Mouse (Mus musculus): Measurements from ENCODE around the gene Tmc5. TPM values are rescaled to one million over a fixed set of nuclear protein-coding genes. Genes with fewer than 3 reads are reported as not detected.

The Tmc5 gene
- total RNA-seq, 2 experiments from 2014 or later = not detected

DNA sequence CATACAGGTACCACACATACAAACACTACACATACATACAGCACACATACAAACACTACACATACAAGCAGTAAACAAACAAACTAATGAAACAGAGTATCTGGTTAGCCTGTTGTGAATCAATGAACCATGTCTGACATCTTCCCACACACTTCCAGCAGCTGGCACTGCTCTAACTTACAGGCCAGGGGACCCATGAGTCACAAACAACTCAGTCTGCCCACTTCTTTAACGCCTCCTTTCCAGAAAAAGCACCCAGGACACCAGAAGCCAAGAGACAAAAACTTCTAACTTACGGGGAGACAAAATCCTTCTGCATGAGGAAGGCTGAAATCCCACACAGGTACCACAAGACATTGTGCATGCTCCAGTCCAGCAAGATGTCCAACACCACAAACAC lies 94.2 kb downstream of the Tmc5 start:
- DNase-seq (ENCODE audit: low spot score) = no peak

GRCm38 (mm10) chr7:118696146-118696545 lies 99.0 kb downstream of the Tmc5 start:
- DNase-seq (ENCODE audit: low spot score) = no peak

GRCm38 (mm10) chr7:118697168-118697567 lies 100.1 kb downstream of the Tmc5 start:
- DNase-seq (ENCODE audit: low spot score) = no peak

DNA sequence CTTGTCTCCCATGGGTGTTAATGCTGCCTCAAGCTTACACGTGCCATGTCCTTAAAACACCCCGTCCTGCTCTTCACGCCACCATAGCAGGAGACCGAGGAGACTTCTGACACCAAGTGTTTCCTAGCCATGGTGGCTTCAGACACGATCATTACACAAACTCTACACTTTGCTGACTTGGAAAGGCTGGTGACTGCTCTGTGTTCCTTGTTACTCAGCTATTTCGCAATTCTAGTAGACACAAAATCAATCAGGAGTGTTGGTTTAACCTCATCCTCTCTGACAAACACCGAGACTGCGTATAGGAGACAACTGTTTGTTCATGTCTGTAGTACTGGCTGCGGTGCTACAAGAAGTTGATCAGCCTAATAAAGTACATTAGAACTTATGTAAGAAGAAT lies 101.8 kb downstream of the Tmc5 start:
- DNase-seq (ENCODE audit: low spot score) = no peak

DNA sequence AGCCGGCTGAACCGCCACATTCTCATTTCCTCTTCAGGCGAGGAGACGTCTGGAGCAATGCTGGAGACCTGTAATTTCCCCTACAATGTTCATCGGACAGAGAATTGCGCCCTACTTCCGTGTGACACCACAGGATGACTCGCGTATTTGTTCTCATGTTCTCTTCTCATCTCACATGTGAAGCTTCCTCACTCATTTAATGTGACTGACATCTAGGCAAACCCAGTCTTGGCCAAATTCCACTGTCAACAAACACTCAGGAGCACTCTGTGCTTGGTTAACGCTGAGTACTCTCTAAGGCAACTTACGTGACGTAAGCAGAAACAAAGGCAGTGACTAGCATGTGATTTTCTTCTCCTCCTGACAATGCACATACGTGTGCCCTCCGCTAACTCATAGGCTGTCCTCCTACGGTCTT lies 106.1 kb downstream of the Tmc5 start:
- DNase-seq (ENCODE audit: low spot score) = no peak

DNA sequence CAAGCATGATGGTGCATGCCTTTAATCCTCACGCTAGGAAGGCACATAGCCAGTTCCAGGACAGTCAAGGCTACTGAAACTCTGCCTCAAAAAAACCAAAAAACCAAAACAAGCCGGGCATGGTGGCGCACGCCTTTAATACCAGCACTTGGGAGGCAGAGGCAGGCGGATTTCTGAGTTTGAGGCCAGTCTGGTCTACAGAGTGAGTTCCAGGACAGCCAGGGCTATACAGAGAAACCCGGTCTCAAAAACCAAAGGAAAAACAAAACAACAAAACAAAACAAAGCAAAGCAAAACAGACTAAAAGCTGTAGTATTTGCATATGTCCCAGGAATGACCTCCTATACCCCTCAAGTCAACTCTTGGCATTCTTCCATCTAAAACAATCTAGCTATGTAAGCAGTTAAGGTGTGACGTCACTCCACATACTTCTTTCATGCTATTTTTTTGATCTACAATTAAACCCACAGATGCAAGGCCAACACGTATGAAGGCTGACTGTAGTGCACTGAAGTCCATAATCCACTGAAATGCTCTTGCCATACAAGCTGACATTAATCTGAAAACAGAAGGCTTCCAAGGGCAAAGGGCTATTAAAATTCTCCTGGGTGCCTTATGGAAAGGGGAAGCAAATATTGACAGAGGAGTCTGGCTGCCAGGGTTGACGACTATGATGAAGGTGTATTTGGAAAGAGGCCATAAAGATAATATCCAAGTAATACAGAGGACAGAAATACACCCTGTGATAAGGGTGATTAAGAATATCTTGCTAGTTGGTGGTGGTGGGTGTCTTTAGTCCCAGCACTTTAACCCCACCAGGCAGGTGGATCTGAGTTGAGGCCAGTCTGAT lies 107.1 kb downstream of the Tmc5 start:
- DNase-seq (ENCODE audit: low spot score) = no peak

DNA sequence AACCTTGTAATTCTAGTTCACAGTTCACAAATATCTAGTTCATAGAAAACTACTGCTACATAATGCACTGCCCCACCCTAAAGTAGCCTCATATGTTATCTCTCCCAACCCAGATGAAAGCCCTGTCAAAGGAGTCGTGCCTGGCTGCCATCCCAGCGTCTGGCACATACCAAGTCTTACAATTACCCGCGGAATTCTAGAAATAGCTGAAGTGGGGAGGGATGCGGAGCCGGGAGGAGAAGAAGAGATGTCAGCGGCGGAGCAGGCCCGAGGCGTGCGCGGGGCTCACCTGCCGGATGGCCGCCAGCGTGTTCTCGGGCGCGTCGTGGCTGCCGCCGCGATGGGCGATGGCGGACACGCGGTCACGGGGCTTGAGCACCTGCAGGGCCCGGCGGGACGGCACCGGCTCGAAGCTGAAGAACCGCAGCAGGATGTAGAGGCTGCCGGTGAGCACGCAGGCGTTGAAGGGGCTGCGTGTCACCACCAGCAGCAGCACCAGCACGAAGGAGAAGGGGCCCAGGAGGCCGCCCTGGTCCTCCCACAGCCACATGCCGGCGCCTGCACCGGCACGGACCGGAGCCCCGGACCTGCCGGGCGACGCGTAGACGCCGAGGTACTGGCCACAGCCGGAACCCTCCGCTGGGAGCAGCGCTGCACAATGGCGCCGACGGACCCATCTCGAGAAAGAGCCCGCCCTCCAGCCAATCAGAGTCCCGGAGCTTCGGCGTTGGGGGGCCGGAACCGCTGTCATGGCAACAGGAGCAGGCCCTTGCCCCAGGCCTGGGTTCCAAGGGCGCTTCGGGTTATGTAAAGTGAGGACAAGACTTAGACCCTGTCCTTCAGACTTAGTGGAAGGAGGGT lies 108.2 kb downstream of the Tmc5 start, which contains the start of gene Gde1:
Gene Gde1 (minus strand): TSS at position 678 of the 861 bp plus-strand sequence.
- DNase-seq (ENCODE audit: low spot score) = peak; percentile 92

DNA sequence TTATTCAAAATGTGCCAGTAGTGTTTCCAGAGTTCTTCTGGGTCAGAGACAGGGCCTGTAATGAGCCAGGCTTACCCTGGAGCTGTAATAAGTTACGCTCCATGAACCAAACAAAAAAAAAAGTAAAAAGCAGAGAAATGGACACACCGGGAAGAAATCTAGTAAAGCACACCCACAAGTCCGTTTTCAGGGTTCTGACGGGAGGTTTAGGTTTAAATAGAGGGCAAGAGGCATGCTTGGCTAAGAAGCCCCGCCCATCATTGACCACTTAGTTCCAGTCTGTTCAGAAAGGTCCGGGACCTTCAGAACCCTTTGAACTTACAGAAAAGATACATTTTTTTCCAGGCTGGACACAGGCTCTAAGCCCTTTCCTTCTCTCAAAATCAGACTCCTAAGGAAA lies 109.0 kb downstream of the Tmc5 start:
- DNase-seq (ENCODE audit: low spot score) = no peak

GRCm38 (mm10) chr7:118706488-118706887 lies 109.4 kb downstream of the Tmc5 start:
- DNase-seq (ENCODE audit: low spot score) = no peak

DNA sequence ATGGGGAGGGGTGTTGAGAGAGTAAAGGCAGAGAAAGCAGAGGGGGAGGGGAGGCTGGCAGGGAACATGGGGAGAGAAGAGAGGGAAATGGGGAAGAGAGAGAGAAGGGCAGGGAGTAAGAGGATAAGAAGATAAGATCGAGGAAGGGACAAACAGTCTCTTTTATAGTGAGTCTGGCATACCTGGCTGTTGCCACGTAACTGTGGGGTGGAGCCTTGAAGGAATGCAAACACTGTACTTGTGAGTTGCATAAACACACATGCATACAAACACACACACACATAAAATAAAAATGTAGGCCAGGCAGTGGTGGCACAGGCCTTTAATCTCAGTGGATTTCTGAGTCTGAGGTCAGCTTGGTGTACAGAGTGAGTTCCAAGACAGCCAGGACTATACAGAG lies 110.1 kb downstream of the Tmc5 start:
- DNase-seq (ENCODE audit: low spot score) = no peak

- DNase-seq (ENCODE audit: low spot score) = no peak
These were observed 110.9 kb downstream of the Tmc5 start for GRCm38 (mm10) chr7:118708002-118708401.

GRCm38 (mm10) chr7:118710776-118711175 lies 113.7 kb downstream of the Tmc5 start:
- DNase-seq (ENCODE audit: low spot score) = no peak

DNA sequence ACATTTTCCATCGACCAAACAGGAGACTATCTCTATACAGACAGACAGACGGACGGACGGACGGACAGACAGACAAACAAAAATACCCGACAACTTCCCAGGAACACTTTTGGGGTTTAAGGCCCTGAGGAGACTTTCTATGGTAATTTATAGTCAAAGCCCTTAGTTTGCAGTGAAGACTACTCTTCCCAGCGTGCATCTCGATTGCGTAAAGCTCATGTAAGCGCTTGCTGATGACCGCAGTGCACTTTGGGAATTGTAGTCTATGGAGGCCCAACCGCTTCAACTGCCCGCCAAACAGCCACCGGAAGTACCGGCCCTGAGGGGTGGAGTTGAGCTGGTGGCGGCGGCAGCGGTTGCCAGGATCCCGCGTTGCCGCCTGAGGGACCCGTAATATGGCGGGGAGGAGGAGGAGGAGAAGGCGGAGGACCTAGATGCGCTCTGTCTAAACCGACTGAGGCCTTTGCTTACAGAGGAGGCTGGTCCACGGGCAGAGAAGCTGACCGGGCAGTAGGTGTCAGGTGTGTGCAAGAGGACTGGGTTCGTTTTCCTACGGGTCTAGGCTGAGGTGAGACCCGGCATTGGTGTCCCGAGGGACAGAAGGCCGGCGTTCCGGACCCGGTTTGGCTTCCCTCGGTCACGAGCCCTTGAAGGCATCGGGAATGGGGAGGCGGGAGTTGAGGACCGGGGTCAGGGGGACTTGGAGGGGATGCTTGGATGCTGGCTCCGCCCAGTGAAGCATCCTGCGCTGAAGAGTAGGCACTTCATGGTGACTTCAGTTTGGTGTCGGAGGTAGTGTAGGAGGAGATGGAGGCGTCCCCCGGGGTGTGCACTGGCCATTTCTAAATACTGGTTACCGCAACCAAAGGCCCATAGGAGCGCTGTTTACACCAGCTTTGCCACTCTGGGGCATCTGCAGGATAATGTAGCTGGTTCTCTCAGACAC lies 115.4 kb downstream of the Tmc5 start, which contains the start of gene Ccp110:
Gene Ccp110 (plus strand): TSS at position 325 of the 946 bp plus-strand sequence.
- peak; percentile 97 for DNase-seq (ENCODE audit: low spot score)

GRCm38 (mm10) chr7:118714873-118715272 lies 117.8 kb downstream of the Tmc5 start:
- DNase-seq (ENCODE audit: low spot score) = no peak

DNA sequence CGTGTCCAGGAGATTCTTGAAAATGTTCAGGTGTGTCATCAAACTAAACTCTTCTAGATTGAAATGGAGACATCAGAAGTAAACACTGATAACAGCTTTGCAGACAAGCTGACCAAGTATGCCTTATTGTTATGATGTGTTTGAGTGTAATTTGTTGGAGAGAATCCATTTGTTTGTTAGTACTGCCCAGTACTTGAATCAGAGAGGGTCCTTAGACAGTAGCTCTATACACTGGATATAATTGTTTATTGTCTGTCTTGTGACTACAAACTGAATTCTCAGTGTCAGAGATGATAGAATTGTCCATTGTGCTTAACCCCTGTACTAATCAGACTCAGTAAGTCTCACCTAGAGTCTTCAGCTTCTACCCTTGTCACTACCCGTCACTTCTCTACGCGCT lies 121.0 kb downstream of the Tmc5 start:
- DNase-seq (ENCODE audit: low spot score) = no peak

DNA sequence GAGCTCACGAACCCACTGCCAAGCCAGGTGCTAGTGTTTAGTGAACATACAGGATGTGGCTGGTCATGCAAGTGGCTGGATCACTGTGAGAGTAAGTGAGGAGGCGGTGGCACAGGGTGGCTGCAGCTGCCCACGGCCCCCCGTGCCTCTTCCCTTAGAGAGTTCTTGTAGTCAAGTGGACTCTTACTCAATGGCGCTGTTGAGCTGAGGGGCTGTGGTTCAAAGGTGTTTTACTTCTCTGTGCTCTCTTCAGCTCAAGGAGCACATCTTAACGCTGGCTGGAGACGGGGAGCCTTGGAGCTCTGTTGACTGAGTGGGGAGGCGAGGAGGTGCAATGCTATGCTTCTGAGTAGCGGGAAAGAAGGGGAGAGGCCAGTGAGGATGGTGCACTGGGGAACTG lies 126.8 kb downstream of the Tmc5 start:
- DNase-seq (ENCODE audit: low spot score) = no peak

Other genes with a start within 250 kb of the Tmc5 start
- gene Syt17, start 149.1 kb upstream of the Tmc5 start, total RNA-seq (2021) = under 1 TPM; 0.25 to 0.52 TPM
- 1 to 10 TPM; 5.2 to 8.2 TPM for gene Itpripl2, start 105.3 kb upstream of the Tmc5 start, total RNA-seq (2021)
- gene Coq7, start 63.9 kb upstream of the Tmc5 start, total RNA-seq (2021) = 10 to 100 TPM; 46.4 to 57.7 TPM
- 10 to 100 TPM in 1 of 2 experiments, 1 to 10 TPM in 1; 9.6 to 13.1 TPM for gene Tmc7, start 12.6 kb upstream of the Tmc5 start, total RNA-seq (2021)
- gene Gde1, start 108.5 kb downstream of the Tmc5 start, total RNA-seq (2021) = 10 to 100 TPM; 45.4 to 45.7 TPM
- gene Ccp110, start 115.3 kb downstream of the Tmc5 start, total RNA-seq (2021) = 1 to 10 TPM; 2.0 to 3.2 TPM
- 10 to 100 TPM; 20.4 to 20.5 TPM for gene Vps35l, start 142.9 kb downstream of the Tmc5 start, total RNA-seq (2021)